Mouse (Mus musculus) kidney, embryonic 16.5 days (tissue): ENCODE data around the gene Alg5. TPM values are rescaled to one million over a fixed set of nuclear protein-coding genes. Genes with fewer than 3 reads are reported as not detected.
A peak's percentile ranks its signal among the peaks of the same experiment; 100 is the strongest.

Experiments used
- ATAC-seq: fragments of 200-750 bp; cut with Nextera tagmentation; 2 replicates; pipeline ENCODE4 v1.8.0; 2017; ENCODE audit warnings: moderate TSS enrichment; ENCODE audit not compliant: low FRiP score, low TSS enrichment
- H3K27ac ChIP-seq: fragments of 300-500 bp; sonication (generic); 2 replicates; pipeline ENCODE4 v1.5.1; 2014; ENCODE audit warnings: low read length
- H3K27me3 ChIP-seq: fragments of 300-500 bp; sonication (generic); 2 replicates; pipeline ENCODE4 v1.6.1; 2014; ENCODE audit warnings: low read length, control low read depth, mixed read lengths; ENCODE audit not compliant: insufficient read depth
- H3K36me3 ChIP-seq: fragments of 300-500 bp; sonication (generic); 2 replicates; pipeline ENCODE4 v1.6.1; 2014; ENCODE audit warnings: low read length, control low read depth, mixed read lengths; ENCODE audit not compliant: insufficient read depth
- H3K4me1 ChIP-seq: fragments of 300-500 bp; sonication (generic); 2 replicates; pipeline ENCODE4 v1.6.1; 2014; ENCODE audit warnings: low read length, control low read depth, mixed read lengths; ENCODE audit not compliant: insufficient read depth
- H3K4me2 ChIP-seq: fragments of 300-500 bp; sonication (generic); replicated peaks from 2 replicates; pipeline ENCODE4 v1.6.1; 2014; ENCODE audit warnings: low read depth, low read length
- H3K4me3 ChIP-seq: fragments of 300-500 bp; sonication (generic); 2 replicates; pipeline ENCODE4 v1.5.1; 2014; ENCODE audit warnings: mild to moderate bottlenecking, low read length
- H3K9ac ChIP-seq: fragments of 300-500 bp; sonication (generic); replicated peaks from 2 replicates; pipeline ENCODE4 v1.6.1; 2014; ENCODE audit warnings: low read length
- H3K9me3 ChIP-seq: fragments of 300-500 bp; sonication (generic); 2 replicates; pipeline ENCODE4 v1.6.1; 2016; ENCODE audit warnings: low read length, control low read depth
- WGBS: fragments of 180-500 bp; shearing (Covaris S2); extraction: QIAGEN DNeasy Blood & Tissue Kit; methylation state at CpG from one replicate; pipeline ENCODE4 v1.1.7; 2014; 5-methylcytosine and 5-hydroxymethylcytosine counted together
- polyA plus RNA-seq: library from polyadenylated mRNA; unstranded; fragments of >200 nt; fragmentation: Nextera tagmentation; extraction: Ambion mirVana; gene quantifications from 2 replicates; pipeline ENCODE4 v1.2.1, GENCODE M21; 2015

The Alg5 gene
- polyA plus RNA-seq, 1 experiment from 2014 or later, result 58.8 TPM

DNA sequence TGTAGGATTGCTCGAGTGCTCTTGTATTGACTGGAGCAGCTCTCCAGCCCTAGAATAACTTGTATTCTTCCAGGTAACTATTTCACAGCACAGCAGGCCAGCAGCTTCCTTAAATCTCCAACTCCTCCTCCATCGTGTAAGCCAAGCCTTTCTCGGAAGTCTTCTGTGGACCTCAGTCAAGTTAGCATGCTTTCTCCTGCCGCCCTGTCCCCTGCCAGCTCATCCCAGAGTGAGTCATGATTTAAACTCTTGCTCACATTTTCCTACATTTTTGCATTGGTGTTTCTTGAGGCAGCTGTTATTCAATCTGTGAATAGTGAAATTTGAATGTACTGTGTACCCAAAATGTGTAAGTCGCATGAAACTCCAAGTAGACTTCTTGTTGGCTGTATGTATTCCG is 19.9 kb upstream of the Alg5 start:
- Histone ChIP-seq H3K4me2 (no peak overlapping the region), H3K4me3 (no peak overlapping the region), H3K9ac (no peak overlapping the region), H3K36me3 (peaks cover 60% of the 10 kb centered on the region), H3K9me3 (no peaks in the 10 kb centered on the region), H3K4me1 (no peaks in the 10 kb centered on the region), H3K27me3 (no peaks in the 10 kb centered on the region), H3K27ac (no peak overlapping the region)
- no peak for ATAC-seq
- 92% methylated on average over 6 of the region's 6 CpGs for WGBS

DNA sequence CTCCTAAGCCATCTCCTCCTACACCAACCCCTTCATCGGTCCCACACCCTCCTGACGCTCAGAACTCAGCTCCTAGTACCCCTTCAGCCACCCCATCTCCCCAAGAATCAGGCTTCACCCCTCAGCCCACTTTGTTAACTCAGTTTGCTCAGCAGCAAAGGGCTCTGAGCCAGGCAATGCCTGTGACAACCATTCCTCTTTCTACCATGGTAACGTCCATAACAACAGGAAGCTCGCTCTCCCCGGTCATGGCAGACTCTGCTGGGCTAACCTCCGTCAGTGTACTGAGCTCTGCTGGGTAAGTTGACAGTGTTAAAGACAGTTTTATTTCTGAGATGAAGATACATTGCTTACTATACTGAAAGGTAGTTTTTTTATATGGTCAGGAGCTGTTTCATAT is 18.0 kb upstream of the Alg5 start:
- Histone ChIP-seq H3K9me3 (no peaks in the 10 kb centered on the region), H3K27me3 (no peaks in the 10 kb centered on the region), H3K9ac (no peak overlapping the region), H3K27ac (no peak overlapping the region), H3K4me1 (no peaks in the 10 kb centered on the region), H3K4me3 (no peak overlapping the region), H3K4me2 (no peak overlapping the region), H3K36me3 (peaks cover 59% of the 10 kb centered on the region)
- ATAC-seq, result no peak
- 80% methylated on average over 6 of the region's 6 CpGs for WGBS

DNA sequence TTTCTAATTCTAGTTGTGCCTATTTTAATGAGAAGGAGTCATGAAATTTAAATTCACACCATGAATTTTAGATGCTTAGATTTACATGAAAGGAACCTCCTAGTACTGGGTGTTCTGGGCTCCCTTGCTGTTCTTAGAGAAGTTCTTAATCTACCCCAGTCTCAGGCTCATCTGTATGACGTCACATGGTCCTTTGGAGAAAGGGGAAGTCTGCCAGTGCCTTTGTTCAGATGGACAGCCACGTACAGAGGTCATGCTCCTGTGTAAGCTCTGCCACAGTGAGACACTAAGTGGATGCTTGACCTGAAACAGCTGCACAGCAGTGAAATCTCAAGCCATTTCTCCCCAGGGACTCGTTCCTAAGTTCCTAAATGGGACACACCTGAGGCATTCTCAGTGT is 16.4 kb upstream of the Alg5 start:
- WGBS, result 77% methylated on average over 3 of the region's 3 CpGs
- Histone ChIP-seq H3K27ac (no peak overlapping the region), H3K9ac (no peak overlapping the region), H3K4me1 (no peaks in the 10 kb centered on the region), H3K36me3 (peaks cover 65% of the 10 kb centered on the region), H3K27me3 (no peaks in the 10 kb centered on the region), H3K9me3 (no peaks in the 10 kb centered on the region), H3K4me3 (no peak overlapping the region), H3K4me2 (no peak overlapping the region)
- ATAC-seq, result no peak

DNA sequence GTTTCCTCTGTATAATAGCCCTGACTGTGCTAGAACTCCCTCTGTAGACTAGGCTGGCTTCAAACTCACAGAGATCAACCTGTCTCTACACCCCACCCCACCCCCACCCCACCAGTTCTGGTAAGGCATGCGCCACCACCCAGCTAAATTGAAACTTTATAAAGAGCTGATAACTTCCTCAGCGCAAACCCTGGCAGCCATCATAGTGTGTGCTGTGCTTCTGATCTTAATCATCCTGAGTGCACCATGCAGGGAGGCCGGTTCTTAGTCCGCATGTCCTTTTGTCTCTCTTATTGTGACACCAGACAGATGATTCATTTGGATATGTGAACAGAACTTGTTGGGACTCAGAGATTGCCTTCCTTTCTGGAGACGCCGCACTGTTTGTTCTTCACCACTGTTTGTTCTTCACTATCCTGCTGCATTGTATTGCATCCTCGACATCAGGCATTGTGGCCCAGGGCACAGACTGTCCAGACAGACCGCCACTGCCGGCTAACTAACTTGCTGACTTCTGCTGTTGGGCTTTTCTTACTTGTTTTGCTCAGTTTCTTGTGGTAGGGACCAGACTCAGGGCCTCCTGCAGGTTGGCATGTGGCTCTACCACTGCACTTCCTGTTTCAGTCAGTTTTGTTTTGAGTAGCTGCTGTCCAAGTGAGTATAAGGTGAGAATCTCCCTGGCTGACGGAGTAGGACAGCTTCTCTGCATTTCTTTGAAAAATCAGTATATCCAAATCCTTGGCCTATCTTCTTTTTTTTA is 11.4 kb upstream of the Alg5 start:
- H3K36me3 ChIP-seq, result peaks cover 54% of the 10 kb centered on the region
- no peak overlapping the region for H3K4me2 ChIP-seq
- WGBS, result 91% methylated on average over 10 of the region's 10 CpGs
- no peak overlapping the region for H3K27ac ChIP-seq
- no peak overlapping the region for H3K4me3 ChIP-seq
- H3K27me3 ChIP-seq, result no peaks in the 10 kb centered on the region
- no peaks in the 10 kb centered on the region for H3K9me3 ChIP-seq
- ATAC-seq, result no peak
- H3K4me1 ChIP-seq, result no peaks in the 10 kb centered on the region
- H3K9ac ChIP-seq, result no peak overlapping the region

DNA sequence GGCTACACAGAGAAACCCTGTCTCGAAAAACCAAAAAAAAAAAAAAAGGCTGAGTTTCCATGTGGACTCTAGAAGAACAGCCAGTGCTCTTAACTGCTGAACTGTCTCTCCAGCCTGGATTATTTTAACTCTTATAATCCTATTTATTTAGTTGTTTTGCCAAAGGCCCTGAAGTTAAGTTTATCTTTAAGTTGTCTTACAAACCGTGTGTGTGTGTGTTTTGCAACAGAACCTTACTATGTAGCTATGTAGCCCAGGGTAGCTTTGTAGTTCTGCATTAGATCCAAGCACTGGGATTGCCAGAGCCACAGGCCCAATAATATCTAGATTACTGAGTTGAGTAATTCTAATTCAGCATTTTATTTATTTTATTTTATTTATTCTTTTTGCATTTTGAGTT is 10.0 kb upstream of the Alg5 start:
- H3K4me2 ChIP-seq, result no peak overlapping the region
- no peaks in the 10 kb centered on the region for H3K27me3 ChIP-seq
- H3K9ac ChIP-seq, result no peak overlapping the region
- no peaks in the 10 kb centered on the region for H3K9me3 ChIP-seq
- 82% methylated on average over 2 of the region's 2 CpGs for WGBS
- no peaks in the 10 kb centered on the region for H3K4me1 ChIP-seq
- H3K4me3 ChIP-seq, result no peak overlapping the region
- peaks cover 66% of the 10 kb centered on the region for H3K36me3 ChIP-seq
- ATAC-seq, result no peak
- H3K27ac ChIP-seq, result no peak overlapping the region

DNA sequence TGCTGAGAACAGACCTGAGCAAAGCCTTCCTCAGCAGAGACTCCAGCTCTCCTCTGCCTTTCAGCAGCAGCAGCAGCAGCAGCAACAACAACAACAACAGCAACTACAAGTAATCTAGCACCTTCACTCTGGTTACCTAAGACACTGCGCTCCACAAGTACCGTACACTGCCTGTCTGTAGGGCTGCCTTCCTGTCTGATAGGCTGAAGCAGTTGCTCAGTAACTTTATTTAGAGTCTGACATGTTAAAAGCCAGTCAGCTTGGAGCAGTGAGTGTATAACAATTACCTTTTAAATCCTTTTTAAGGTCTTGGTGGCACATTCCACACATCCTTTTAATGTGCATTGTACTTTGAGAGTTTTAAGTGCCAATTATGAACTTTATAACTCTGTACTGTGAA is 7.8 kb upstream of the Alg5 start:
- Histone ChIP-seq H3K4me2 (no peak overlapping the region), H3K9me3 (no peaks in the 10 kb centered on the region), H3K4me3 (no peak overlapping the region), H3K27ac (no peak overlapping the region), H3K9ac (no peak overlapping the region), H3K36me3 (peaks cover 61% of the 10 kb centered on the region), H3K4me1 (peaks cover 4% of the 10 kb centered on the region; the same call in 1 of the 2 replicates), H3K27me3 (no peaks in the 10 kb centered on the region)
- no peak for ATAC-seq
- 94% methylated on average over 2 of the region's 2 CpGs for WGBS

DNA sequence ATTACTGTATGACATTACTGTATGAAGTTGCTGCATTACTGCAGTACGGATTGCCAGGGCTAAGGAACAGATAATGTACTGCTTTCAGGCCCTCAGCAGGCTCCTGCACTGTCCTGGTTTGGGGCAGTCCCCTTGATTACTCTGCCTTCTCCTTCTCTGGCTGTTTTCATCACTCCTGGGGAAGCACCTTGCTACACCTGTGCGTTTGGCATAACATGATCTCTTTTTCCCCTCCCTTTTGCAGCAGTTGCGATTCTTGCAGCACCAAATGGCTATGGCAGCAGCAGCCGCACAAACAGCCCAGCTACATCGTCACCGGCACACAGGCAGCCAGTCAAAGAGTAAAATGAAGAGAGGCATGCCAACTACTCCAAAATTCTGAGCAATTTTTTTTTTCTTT is 7.2 kb upstream of the Alg5 start:
- peaks cover 57% of the 10 kb centered on the region for H3K36me3 ChIP-seq
- peaks cover 4% of the 10 kb centered on the region for H3K4me1 ChIP-seq
- H3K9me3 ChIP-seq, result no peaks in the 10 kb centered on the region
- H3K4me3 ChIP-seq, result no peak overlapping the region
- H3K4me2 ChIP-seq, result no peak overlapping the region
- ATAC-seq, result no peak
- no peak overlapping the region for H3K9ac ChIP-seq
- no peak overlapping the region for H3K27ac ChIP-seq
- no peaks in the 10 kb centered on the region for H3K27me3 ChIP-seq
- 92% methylated on average over 6 of the region's 6 CpGs for WGBS

DNA sequence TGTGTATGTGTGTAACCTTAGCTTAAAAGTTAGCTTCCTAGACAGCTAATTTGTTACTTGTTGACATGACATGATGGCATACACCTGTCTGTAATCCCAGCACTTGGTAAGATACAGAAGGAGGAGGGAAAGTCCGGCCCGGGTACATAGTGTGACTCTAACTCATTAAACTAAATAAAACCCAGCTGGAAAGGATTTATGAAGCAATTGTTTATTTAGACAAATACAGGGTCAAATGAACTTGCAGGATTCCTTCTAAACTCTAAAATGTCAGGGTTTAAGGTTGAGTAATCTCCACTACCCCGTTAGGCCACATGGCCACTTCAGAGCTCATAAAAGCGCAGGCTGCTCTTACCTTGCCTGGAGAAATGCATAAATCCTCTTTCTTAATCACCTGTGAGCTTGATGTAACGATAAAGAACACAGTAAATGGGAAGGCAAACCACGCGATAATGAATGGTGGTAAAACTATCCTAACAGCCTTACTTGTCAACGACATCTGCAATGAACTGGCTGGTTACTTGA is 3.7 kb upstream of the Alg5 start:
- WGBS, result 24% methylated on average over 8 of the region's 8 CpGs
- Histone ChIP-seq H3K36me3 (peaks cover 47% of the 10 kb centered on the region), H3K27ac (no peak overlapping the region)

DNA sequence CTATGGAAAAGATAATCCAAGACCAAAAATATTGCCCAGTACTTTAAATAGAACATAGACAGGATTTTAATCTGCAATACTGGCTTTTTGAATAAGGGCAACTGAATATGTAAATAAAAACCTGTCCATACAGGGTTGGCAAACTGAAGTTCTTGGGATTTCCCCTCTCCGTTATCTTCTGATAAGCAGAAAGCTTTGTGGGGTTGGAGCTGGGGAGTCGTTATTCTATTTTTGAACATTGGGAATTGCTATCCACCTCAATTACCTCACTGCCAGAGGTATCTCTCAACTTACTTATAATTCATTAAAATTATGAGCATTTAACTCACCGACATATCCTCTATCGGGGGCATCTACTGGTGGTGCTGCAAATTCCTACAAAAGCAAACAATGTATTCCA is 3.0 kb upstream of the Alg5 start:
- peaks cover 40% of the 10 kb centered on the region for H3K36me3 ChIP-seq
- no peak for ATAC-seq
- H3K4me3 ChIP-seq, result no peak overlapping the region
- WGBS, result 80% methylated on average over 4 of the region's 4 CpGs
- peaks cover 8% of the 10 kb centered on the region for H3K4me1 ChIP-seq
- H3K4me2 ChIP-seq, result no peak overlapping the region
- no peaks in the 10 kb centered on the region for H3K27me3 ChIP-seq
- H3K27ac ChIP-seq, result no peak overlapping the region
- no peaks in the 10 kb centered on the region for H3K9me3 ChIP-seq
- no peak overlapping the region for H3K9ac ChIP-seq

More for the DNA sequence above, 3.7 kb upstream of the Alg5 start:
- Histone ChIP-seq H3K27me3 (no peaks in the 10 kb centered on the region), H3K4me1 (peaks cover 8% of the 10 kb centered on the region), H3K9ac (no peak overlapping the region), H3K4me3 (no peak overlapping the region), H3K9me3 (no peaks in the 10 kb centered on the region), H3K4me2 (no peak overlapping the region)
- ATAC-seq, result no peak

DNA sequence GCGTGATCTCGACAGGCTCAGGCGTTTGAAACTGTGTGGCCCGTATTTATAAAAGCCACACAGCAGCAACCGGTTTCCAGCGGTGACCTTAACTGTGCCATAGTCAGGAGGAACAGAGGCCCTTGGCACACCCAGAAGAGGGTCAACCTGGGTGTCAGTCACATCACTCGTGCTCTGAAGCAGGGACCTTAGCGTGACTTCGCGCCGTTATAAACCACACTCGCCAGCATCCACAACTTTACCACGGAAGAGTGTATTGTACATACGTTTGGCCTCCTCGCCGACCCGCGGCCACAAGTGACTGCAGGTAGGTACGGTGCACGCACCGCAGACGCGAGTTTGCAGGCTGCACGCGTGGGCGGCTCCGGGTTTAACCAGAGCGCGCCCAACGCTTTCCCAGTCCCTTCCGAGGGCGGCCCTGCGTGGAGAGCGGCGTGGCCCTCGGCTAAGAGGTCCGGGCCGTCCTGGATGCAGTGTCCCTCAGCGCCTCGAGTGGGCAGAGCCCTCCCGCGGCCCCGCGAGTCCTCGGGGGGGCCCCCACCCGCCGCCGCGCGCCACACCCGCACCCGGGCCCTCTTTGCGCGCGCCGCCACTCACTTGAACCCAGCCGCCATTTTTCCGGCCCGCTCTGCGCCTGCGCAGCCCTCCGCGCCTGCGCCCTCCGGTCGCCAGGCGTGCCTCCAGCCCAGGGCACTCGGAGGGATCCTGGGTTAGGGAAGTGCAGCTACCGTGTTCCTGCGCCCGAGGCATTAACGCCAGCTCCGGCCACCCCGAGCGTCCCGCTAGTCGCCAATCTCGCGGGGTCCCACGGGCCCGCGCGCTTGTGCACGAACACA is 710 bp upstream of the Alg5 start:
- peak; percentile 95 for ATAC-seq
- H3K36me3 ChIP-seq, result peaks cover 25% of the 10 kb centered on the region; the same call in 1 of the 2 replicates

More for the DNA sequence above, 710 bp upstream of the Alg5 start:
- H3K4me1 ChIP-seq, result peaks cover 8% of the 10 kb centered on the region
- peak overlapping the region; percentile 70 for H3K4me3 ChIP-seq
- H3K4me2 ChIP-seq, result peak overlapping the region; percentile 79
- peak overlapping the region; percentile 100 for H3K27ac ChIP-seq
- peak overlapping the region; percentile 92 for H3K9ac ChIP-seq
- under 1% methylated on average over 75 of the region's 84 CpGs for WGBS
- no peaks in the 10 kb centered on the region for H3K27me3 ChIP-seq
- no peaks in the 10 kb centered on the region for H3K9me3 ChIP-seq
